Mouse (Mus musculus): ENCODE measurements around the gene Cpne4. TPM values are rescaled to one million over a fixed set of nuclear protein-coding genes. Genes with fewer than 3 reads are reported as not detected.

Gene Cpne4
- polyA plus RNA-seq, 2 experiments = 0.19 to 0.22 TPM

DNA sequence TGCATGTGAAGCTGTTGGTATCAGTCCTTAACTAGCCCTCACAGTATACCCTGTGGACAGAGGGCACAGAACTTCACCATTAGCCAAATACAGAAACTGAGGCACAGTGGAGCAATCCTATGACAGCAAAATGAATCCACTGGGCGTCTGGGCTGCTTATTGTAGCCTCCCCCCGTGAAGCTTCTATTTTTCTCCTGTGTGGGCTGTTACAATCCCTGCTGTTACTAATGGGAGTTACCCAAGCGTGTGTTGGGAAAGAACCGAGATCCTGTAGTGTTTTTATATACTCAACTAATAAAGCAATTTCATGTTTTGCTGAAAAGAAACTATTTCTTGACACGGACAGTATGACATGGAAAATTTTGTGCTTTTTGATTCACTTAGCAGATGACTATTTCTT lies 230.7 kb downstream of the Cpne4 start:
- H3K4me1 ChIP-seq (ENCODE audit: control insufficient read depth, insufficient read depth, low read length) = no peaks in the 10 kb centered on the region
- WGBS = 72% methylated on average over 5 of the region's 5 CpGs
- H3K4me3 ChIP-seq (replicated peaks; ENCODE audit: low read length) = no peak overlapping the region
- no peaks in the 10 kb centered on the region for H3K36me3 ChIP-seq (ENCODE audit: control insufficient read depth, insufficient read depth, low read length)
- DNase-seq (ENCODE audit: low spot score) (no peak), ATAC-seq (ENCODE audit: low FRiP score, low read depth) (no peak)
- no peaks in the 10 kb centered on the region for H3K27me3 ChIP-seq (ENCODE audit: control insufficient read depth, insufficient read depth, low read length)
- no peaks in the 10 kb centered on the region for H3K9me3 ChIP-seq (ENCODE audit: control insufficient read depth, low read length)
- no peak overlapping the region for H3K27ac ChIP-seq (replicated peaks; ENCODE audit: low read depth, low read length)
- H3K4me2 ChIP-seq (replicated peaks; ENCODE audit: low read depth, low read length, severe bottlenecking) = no peak overlapping the region
- no peak for TF ChIP-seq POLR2A (IDR thresholded peaks at IDR 0.05; ENCODE audit: borderline replicate concordance, extremely low read depth, insufficient read depth, insufficient read length)
- H3K9ac ChIP-seq (ENCODE audit: low read depth, low read length, severe bottlenecking) = no peak overlapping the region

DNA sequence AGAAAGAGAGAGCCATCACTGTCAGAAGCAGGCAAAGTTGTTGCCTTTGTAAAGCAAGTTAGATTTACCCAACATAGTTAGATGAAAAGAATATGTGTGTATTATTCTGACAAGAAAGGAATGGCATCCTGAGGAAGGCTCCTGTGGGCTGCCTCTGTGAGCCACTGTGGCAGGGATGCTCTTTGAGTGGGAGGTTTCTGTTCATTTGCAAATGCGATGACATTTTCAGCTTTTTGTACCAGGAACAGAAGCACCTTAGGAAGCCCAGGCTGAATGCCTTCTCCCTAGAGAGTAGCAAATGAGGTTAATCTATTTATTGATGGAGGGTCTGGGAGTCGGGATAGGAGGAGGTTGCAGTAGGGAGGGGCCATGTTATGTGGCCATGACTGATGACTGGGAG lies 249.5 kb downstream of the Cpne4 start:
- no peak for DNase-seq (ENCODE audit: low spot score)
- Histone ChIP-seq H3K4me3 (replicated peaks; ENCODE audit: low read length) (no peak overlapping the region), H3K27me3 (ENCODE audit: control insufficient read depth, insufficient read depth, low read length) (no peaks in the 10 kb centered on the region), H3K9ac (ENCODE audit: low read depth, low read length, severe bottlenecking) (no peak overlapping the region), H3K4me1 (ENCODE audit: control insufficient read depth, insufficient read depth, low read length) (no peaks in the 10 kb centered on the region), H3K4me2 (replicated peaks; ENCODE audit: low read depth, low read length, severe bottlenecking) (no peak overlapping the region), H3K36me3 (ENCODE audit: control insufficient read depth, insufficient read depth, low read length) (no peaks in the 10 kb centered on the region), H3K9me3 (ENCODE audit: control insufficient read depth, low read length) (no peaks in the 10 kb centered on the region), H3K27ac (replicated peaks; ENCODE audit: low read depth, low read length) (no peak overlapping the region)
- no peak for ATAC-seq (ENCODE audit: low FRiP score, low read depth)
- WGBS = 43% methylated on average over 2 of the region's 2 CpGs
- no peak for TF ChIP-seq POLR2A (IDR thresholded peaks at IDR 0.05; ENCODE audit: borderline replicate concordance, extremely low read depth, insufficient read depth, insufficient read length)

DNA sequence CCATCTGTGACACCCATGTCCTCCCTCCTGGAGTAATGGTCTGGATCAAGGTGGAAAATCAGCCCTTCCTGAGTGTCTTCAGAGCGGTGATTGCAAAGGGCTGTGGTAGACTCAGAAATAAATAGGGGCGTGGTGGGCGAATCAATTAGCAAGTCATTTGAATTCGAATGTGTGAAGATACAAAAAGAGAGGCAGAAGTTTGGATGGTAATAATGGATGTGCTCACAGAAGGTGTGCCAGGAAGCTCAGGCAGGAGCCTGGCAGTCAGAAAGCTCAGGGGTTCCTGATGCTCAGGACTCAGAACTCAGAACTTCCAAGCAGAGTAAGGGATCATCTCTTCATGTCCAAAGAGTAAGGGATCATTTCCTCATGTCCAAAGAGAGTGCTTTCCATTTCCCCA lies 257.7 kb downstream of the Cpne4 start:
- no peaks in the 10 kb centered on the region for H3K9me3 ChIP-seq (ENCODE audit: control insufficient read depth, low read length)
- no peak overlapping the region for H3K9ac ChIP-seq (ENCODE audit: low read depth, low read length, severe bottlenecking)
- no peak for TF ChIP-seq POLR2A (IDR thresholded peaks at IDR 0.05; ENCODE audit: borderline replicate concordance, extremely low read depth, insufficient read depth, insufficient read length)
- no peak for DNase-seq (ENCODE audit: low spot score)
- no peak for ATAC-seq (ENCODE audit: low FRiP score, low read depth)
- H3K4me3 ChIP-seq (replicated peaks; ENCODE audit: low read length) = no peak overlapping the region
- H3K4me2 ChIP-seq (replicated peaks; ENCODE audit: low read depth, low read length, severe bottlenecking) = no peak overlapping the region
- no peak overlapping the region for H3K27ac ChIP-seq (replicated peaks; ENCODE audit: low read depth, low read length)
- WGBS = 66% methylated on average over 4 of the region's 4 CpGs
- H3K27me3 ChIP-seq (ENCODE audit: control insufficient read depth, insufficient read depth, low read length) = no peaks in the 10 kb centered on the region
- H3K4me1 ChIP-seq (ENCODE audit: control insufficient read depth, insufficient read depth, low read length) = no peaks in the 10 kb centered on the region
- no peaks in the 10 kb centered on the region for H3K36me3 ChIP-seq (ENCODE audit: control insufficient read depth, insufficient read depth, low read length)

DNA sequence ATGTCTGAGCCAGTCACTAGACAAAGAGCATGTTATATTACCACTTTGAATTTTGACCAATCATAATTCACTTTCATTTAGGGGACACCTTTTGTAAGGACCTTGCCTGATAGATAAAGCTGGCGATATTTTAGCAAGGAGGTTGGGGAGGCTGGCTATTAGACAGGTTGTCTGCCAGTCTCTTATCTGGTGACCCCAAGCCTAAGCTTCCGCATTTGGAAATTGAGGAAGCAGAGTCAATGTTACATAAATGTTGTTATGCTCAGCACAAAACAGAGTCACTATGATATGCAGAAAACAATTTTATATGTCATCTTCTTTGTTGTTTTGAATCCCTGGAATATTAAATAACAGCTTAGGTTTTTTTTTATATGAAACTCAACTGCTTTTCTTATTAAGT lies 267.6 kb downstream of the Cpne4 start:
- Histone ChIP-seq H3K4me2 (replicated peaks; ENCODE audit: low read depth, low read length, severe bottlenecking) (no peak overlapping the region), H3K27ac (replicated peaks; ENCODE audit: low read depth, low read length) (no peak overlapping the region), H3K4me1 (ENCODE audit: control insufficient read depth, insufficient read depth, low read length) (no peaks in the 10 kb centered on the region), H3K36me3 (ENCODE audit: control insufficient read depth, insufficient read depth, low read length) (no peaks in the 10 kb centered on the region), H3K9me3 (ENCODE audit: control insufficient read depth, low read length) (no peaks in the 10 kb centered on the region), H3K9ac (ENCODE audit: low read depth, low read length, severe bottlenecking) (no peak overlapping the region), H3K27me3 (ENCODE audit: control insufficient read depth, insufficient read depth, low read length) (no peaks in the 10 kb centered on the region), H3K4me3 (replicated peaks; ENCODE audit: low read length) (no peak overlapping the region)
- WGBS = 85% methylated on average over 2 of the region's 2 CpGs
- no peak for ATAC-seq (ENCODE audit: low FRiP score, low read depth)
- TF ChIP-seq POLR2A (IDR thresholded peaks at IDR 0.05; ENCODE audit: borderline replicate concordance, extremely low read depth, insufficient read depth, insufficient read length) = no peak
- no peak for DNase-seq (ENCODE audit: low spot score)

DNA sequence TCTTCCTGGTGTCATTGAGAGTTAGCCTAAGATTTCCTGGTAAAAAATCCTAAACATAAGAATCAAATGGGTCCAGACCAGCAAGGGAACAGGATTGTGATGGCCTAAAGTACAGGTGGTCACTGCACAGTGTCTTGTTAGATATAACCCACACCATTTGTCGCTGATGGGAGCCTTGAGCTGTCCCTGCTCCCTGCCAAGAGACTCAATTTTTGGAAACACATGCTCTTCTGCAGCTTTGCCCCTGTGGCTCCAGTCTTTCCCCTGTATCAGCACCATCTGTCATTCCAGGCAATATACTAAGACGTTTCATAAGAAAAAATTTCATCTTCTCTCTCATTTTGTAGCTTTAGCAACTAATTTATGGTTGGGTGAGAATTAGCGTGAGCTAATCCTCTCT lies 281.6 kb downstream of the Cpne4 start:
- ATAC-seq (ENCODE audit: low FRiP score, low read depth) (no peak), DNase-seq (ENCODE audit: low spot score) (no peak)
- 57% methylated on average over 3 of the region's 3 CpGs for WGBS
- H3K4me3 ChIP-seq (replicated peaks; ENCODE audit: low read length) = no peak overlapping the region
- no peak overlapping the region for H3K4me2 ChIP-seq (replicated peaks; ENCODE audit: low read depth, low read length, severe bottlenecking)
- H3K36me3 ChIP-seq (ENCODE audit: control insufficient read depth, insufficient read depth, low read length) = no peaks in the 10 kb centered on the region
- no peaks in the 10 kb centered on the region for H3K27me3 ChIP-seq (ENCODE audit: control insufficient read depth, insufficient read depth, low read length)
- no peaks in the 10 kb centered on the region for H3K9me3 ChIP-seq (ENCODE audit: control insufficient read depth, low read length)
- TF ChIP-seq POLR2A (IDR thresholded peaks at IDR 0.05; ENCODE audit: borderline replicate concordance, extremely low read depth, insufficient read depth, insufficient read length) = no peak
- no peak overlapping the region for H3K27ac ChIP-seq (replicated peaks; ENCODE audit: low read depth, low read length)
- no peak overlapping the region for H3K9ac ChIP-seq (ENCODE audit: low read depth, low read length, severe bottlenecking)
- no peaks in the 10 kb centered on the region for H3K4me1 ChIP-seq (ENCODE audit: control insufficient read depth, insufficient read depth, low read length)

DNA sequence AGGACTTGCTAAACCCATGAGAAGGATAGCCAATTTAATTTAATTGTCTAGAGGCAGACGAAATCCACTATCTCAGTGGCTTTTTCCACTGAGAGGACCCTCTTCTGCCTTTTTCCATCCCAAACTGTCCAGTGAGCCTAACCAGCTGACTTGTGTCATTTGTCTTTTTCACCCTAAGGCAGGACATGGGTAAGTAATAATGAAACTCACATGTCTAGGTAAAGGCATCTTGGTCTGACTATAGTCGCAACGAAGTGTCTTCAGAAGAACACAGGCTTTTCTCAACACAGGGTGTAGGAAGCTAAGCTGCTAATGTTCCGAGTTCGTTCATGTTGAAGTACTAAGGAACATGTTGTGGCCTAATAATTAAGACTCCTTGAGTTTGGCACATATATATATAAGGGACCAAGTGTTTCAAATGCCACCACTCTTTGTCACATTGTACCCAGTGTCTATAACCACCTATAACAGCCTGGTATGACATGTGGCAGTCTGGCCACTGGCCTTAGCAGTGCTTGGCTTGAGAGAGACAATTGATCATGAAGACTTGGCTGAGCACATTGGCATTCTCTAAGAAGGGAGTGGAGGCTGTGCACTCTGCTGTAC lies 286.0 kb downstream of the Cpne4 start:
- H3K27ac ChIP-seq (replicated peaks; ENCODE audit: low read depth, low read length) = no peak overlapping the region
- WGBS = 87% methylated on average over 5 of the region's 5 CpGs
- DNase-seq (ENCODE audit: low spot score) (no peak), ATAC-seq (ENCODE audit: low FRiP score, low read depth) (no peak)
- no peak overlapping the region for H3K9ac ChIP-seq (ENCODE audit: low read depth, low read length, severe bottlenecking)
- H3K4me3 ChIP-seq (replicated peaks; ENCODE audit: low read length) = no peak overlapping the region
- H3K9me3 ChIP-seq (ENCODE audit: control insufficient read depth, low read length) = no peaks in the 10 kb centered on the region
- no peaks in the 10 kb centered on the region for H3K36me3 ChIP-seq (ENCODE audit: control insufficient read depth, insufficient read depth, low read length)
- no peak overlapping the region for H3K4me2 ChIP-seq (replicated peaks; ENCODE audit: low read depth, low read length, severe bottlenecking)
- no peaks in the 10 kb centered on the region for H3K4me1 ChIP-seq (ENCODE audit: control insufficient read depth, insufficient read depth, low read length)
- no peaks in the 10 kb centered on the region for H3K27me3 ChIP-seq (ENCODE audit: control insufficient read depth, insufficient read depth, low read length)
- TF ChIP-seq POLR2A (IDR thresholded peaks at IDR 0.05; ENCODE audit: borderline replicate concordance, extremely low read depth, insufficient read depth, insufficient read length) = no peak
